Mouse (Mus musculus) layer of hippocampus, adult 18-20 months (tissue): ENCODE data around the gene Hsd17b2. TPM values are rescaled to one million over a fixed set of nuclear protein-coding genes. Genes with fewer than 3 reads are reported as not detected.

Source experiments
- DNase-seq, 2 experiments: peaks; one replicate each; pipeline ENCODE4 v3.0.0; 2022; ENCODE audit warnings: low spot score in 2 of 2
- total RNA-seq, 2 experiments: library from RNA; stranded (reverse); gene quantifications; 2 replicates each; pipeline ENCODE4 v1.2.3; 2021

The Hsd17b2 gene
- total RNA-seq, 2 experiments from 2014 or later = 0.69 TPM; not detected in 1

GRCm38 (mm10) chr8:117772126-117772525 is 70.4 kb downstream of the Hsd17b2 start:
- peak in 1 of 2 experiments; percentile 50 for DNase-seq

GRCm38 (mm10) chr8:117772597-117772996 is 70.9 kb downstream of the Hsd17b2 start:
- no peak for DNase-seq

- no peak for DNase-seq
Measured at GRCm38 (mm10) chr8:117775626-117776025, 73.9 kb downstream of the Hsd17b2 start.

DNA sequence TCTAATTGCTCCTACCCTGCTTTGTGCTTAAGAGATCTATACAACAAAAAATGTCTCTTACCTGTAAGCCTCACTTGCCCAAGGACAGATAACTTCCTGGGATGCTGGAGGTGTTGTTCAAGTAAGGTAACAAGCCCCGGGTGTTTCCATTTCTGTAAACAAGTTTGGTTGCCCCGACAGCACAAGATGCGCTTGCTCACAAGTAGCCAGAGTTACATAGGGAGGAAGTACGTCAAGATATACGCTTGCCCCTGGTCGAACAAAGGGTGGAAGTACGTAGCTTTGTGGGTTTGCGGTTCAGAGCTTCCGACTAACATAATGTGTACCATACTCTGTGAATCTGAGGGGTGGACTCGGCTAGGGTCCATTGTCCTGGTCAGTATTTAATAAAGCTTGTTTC is 74.4 kb downstream of the Hsd17b2 start:
- no peak for DNase-seq

DNA sequence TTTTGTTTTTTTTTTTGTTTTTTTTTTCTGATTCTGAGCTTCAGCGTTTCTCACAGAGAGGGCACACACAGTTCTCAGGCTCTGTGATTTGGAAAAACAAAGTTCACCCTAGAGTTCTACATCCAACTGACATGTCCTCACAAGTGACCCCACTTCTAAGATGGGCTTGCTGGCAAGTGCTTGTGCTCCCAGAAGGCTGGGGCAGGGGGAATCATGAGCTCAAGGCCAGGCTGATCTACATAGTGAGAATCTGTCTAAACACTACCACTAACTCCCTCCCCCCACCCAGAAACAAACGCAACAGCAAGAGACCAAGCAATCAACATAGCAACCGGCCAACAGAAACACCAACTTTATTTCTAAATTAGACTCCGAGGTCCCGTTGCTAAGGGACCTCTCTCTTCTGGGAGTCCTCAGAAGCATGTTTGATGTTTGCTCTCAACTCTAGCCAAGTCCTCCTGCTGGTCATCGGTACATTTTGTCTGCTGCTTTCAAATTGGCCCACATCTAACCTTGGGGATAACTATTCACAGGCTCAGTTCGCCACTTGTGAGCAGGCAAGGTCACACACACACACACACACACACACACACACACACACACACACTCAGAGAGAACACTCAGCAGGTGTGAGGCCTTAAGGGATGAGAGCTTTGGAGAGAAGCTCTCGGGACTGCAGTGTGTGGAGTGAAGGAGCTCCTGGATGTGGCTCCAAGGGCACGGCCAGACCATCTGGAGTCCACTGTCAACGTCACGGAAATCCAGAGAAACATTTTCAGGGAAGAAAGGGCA is 77.0 kb downstream of the Hsd17b2 start:
- DNase-seq = no peak

DNA sequence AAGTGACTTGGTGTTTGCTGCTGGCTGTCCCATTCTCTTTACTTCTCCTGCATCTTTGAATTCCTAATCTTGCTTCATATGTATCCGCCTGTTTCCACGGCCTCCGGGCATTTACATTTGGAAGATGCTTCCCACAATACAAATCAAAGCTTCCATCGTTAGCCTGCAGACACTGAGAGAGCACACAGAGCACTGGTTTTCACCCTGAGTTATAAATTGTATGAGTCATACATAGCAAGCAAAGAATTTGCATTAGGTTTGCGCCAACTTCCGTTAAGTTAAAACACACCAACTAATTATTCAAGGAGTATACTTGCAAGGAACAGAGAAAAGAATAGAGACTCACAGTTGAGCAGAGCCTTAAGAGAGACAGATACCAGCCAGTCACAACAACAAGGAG is 77.6 kb downstream of the Hsd17b2 start:
- DNase-seq = no peak

- DNase-seq = no peak
Measured at GRCm38 (mm10) chr8:117781375-117782129, 79.8 kb downstream of the Hsd17b2 start.

GRCm38 (mm10) chr8:117783021-117783420 is 81.3 kb downstream of the Hsd17b2 start:
- no peak for DNase-seq

DNA sequence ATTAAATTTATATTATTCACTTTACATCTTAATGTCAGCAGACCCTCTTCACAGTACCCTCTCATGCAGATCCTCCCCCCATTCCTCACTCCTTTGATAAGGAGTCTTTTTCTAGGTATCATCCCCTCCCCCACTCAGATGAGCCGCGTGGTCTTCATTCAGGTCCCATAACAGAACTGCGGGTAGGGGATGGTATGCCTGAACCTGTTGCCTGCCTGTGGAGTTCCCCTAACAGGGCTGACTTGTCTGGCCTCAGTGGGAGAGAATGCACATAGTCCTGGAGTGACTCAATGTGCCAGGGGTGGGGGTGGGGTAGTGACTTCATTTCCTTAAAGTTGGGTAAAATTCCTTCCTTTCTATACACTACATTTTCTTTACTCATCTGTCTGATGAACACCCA is 84.7 kb downstream of the Hsd17b2 start:
- DNase-seq = no peak

DNA sequence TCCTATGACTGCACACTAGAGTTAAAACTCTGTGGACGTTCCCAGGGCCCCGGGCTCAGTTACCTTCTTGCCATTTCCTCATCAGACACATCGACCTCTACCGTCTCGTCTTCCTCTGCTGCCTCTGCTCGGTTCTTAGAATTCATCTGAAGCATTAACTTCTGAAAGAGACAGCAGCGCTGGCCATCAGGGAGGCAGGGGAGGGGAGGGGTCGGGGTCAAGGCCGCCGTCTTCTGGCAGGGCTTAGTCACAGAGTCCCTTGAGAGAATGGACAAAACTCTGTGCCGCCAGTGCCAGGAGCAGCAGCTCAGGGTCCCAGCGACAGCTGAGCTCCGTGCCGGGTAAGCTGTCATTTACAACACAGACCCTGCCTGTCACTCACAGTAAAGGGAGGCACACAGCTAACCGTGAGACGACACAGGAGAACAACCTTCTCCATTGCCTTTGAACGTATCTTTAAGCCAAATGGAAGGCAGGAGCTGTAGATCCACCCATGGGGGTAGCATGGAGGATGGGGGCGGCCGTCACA is 91.0 kb downstream of the Hsd17b2 start:
- DNase-seq = no peak

DNA sequence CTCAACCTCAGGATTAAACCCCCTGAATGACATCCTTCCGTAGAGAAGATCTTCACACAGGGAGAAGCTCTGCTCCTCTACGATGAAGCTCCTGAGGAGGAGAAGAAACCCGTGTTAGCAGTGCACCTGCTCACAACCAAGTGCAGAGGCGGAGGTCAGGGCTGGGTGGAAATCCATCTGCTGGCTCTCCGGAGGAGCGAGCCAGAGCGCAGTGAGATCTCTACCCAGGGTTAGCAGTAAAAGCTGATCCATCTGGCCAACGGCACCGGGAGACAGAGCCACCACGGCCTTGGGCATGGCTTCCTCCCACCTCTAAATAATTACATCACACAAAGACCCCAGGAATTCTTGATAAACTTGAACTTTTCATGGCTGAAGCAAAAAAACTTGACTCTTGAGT is 92.9 kb downstream of the Hsd17b2 start:
- DNase-seq = no peak

DNA sequence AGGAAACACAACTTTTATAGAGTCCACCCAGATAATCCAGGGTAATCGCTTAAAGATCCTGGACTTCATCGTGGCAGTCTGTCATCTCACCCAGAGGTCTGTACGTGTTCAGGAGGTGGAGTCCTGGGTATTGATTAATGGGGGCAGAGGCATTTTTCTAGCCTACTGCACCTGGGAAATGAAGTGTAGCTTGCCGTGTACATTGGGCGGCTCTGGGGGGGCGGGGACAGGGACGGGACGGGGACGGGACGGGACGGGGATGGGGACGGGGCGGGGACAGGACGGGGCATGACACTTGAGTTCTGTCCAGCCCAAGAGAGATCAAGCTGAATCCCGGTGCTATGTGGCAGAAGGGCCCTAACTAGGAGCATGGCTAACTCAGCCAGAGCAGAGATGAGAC is 94.8 kb downstream of the Hsd17b2 start:
- DNase-seq = no peak

DNA sequence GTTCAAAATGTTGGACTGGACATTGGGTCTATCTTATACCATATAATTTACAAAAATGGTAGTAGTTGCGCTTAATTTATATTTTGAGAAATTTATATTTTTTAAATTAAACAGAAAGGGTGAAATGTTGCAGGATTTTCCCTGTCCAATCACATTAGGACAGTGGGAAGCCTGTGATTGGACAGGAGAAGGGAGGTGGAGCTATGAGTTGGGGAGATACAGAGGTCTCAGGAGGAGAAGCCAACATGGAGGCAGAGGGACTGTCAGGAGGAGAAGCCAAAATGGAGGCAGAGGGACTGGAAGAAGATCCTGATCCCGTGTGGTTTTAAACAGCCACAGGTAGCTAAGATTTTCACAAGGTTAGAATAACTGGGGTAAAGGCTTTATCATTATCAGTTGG is 96.4 kb downstream of the Hsd17b2 start:
- DNase-seq = no peak

- peak; percentile 91 to 98 for DNase-seq
Measured at GRCm38 (mm10) chr8:117801443-117802298, 100.0 kb downstream of the Hsd17b2 start, which contains the start of gene Mphosph6. Gene Mphosph6 (minus strand): TSS chr8:117801943.

- no peak for DNase-seq
Measured at GRCm38 (mm10) chr8:117802299-117802689, 100.6 kb downstream of the Hsd17b2 start.

DNA sequence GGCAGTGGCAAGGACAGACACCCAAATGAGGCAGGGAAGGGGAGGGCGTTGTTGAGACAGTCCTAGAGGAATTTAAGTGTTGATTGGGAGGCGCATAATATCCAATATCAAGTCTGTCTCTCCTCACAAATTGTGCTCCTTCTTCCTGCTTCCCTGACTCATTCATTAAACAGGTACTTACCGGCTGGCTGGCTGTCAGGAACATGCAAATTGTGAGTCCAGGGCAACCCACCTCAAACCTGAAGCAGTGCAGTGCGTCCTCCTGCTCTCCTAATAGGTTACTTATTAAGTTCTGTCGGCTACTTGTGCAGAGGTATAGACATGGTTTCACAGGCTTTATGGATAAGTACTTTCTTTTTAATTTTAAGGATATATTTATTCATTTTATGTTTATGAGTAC is 103.7 kb downstream of the Hsd17b2 start:
- no peak for DNase-seq

Other genes with a start within 250 kb of the Hsd17b2 start
- gene Plcg2, start 203.6 kb upstream of the Hsd17b2 start, total RNA-seq = 1 to 10 TPM; 3.2 to 4.2 TPM
- 1 to 10 TPM; 3.9 to 6.1 TPM for gene Sdr42e1, start 28.2 kb upstream of the Hsd17b2 start, total RNA-seq
- 10 to 100 TPM; 21.2 to 22.9 TPM for gene Mphosph6, start 100.0 kb downstream of the Hsd17b2 start, total RNA-seq